Mouse (Mus musculus): ENCODE data around the gene Plxnc1. TPM values are rescaled to one million over a fixed set of nuclear protein-coding genes. Genes with fewer than 3 reads are reported as not detected.

The Plxnc1 gene
- polyA plus RNA-seq, 1 experiment from 2014 or later: 3.7 TPM

DNA sequence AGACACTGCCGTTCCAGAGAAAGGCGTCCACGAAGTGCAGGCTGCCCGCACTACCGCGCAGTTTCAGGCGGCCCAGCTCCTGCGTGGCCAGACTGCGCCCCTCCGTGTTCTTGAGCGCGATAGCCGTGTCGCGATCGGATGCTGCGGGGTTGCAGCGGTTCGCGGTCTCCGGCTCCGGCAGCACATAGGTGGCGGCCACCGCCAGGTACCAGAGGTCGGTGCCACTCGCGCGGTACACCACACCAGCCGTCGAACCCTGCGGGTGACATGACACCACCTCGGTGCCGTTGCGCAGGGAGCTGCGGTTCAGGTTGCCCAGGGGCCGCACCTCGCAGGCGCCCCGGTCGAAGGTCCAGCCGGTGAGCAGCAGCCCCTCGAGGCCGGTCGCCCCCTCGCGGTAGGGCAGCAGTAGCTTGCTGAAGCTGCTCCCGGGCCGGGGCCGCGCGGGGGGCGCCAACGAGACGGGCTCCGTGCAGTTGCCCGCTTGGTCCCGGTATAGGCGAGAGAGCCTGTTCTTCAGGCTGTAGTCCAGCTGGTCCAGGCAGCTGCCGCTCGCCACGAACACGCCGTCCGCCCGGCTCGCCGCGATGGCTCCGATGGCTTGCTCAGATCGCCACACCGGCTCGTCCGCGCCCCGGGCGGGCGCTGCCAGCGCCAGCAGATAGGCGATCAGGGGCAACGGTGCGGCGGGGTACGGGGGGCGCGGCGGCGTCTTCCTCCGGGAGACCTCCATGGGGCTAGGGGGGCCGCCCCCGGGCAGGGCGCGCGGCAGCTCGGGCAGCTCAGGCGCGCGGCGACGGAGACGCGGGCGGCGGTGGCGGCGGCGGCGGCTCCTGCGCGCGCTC lies 567 bp downstream of the Plxnc1 start:
- Histone ChIP-seq H3K9me3 (ENCODE audit: control insufficient read depth, low read length) (no peaks in the 10 kb centered on the region), H3K4me2 (ENCODE audit: low read depth, low read length) (peak overlapping the region; percentile 97), H3K4me3 (ENCODE audit: low read depth, low read length) (peak overlapping the region; percentile 74), H3K9ac (ENCODE audit: low read depth, low read length) (peak overlapping the region; percentile 74), H3K27me3 (replicated peaks; ENCODE audit: control insufficient read depth, insufficient read depth, low read length) (peaks cover 46% of the 10 kb centered on the region), H3K4me1 (ENCODE audit: control insufficient read depth, insufficient read depth, low read length) (peaks cover 7% of the 10 kb centered on the region; the same call in 1 of the 2 replicates), H3K36me3 (ENCODE audit: control insufficient read depth, insufficient read depth, low read length) (no peaks in the 10 kb centered on the region), H3K27ac (replicated peaks; ENCODE audit: low read depth, low read length) (no peak overlapping the region)
- DNase-seq (ENCODE audit: low spot score) (peak; percentile 48), ATAC-seq (ENCODE audit: low read depth) (peak; percentile 17)
- WGBS: 0% methylated on average over 45 of the region's 110 CpGs

GRCm38 (mm10) chr10:94943401-94943845 lies 1.2 kb downstream of the Plxnc1 start:
- no peaks in the 10 kb centered on the region for H3K36me3 ChIP-seq (ENCODE audit: control insufficient read depth, insufficient read depth, low read length)
- WGBS: under 1% methylated on average over 21 of the region's 26 CpGs
- peak overlapping the region; percentile 97 for H3K4me2 ChIP-seq (ENCODE audit: low read depth, low read length)
- peak overlapping the region; percentile 74 for H3K4me3 ChIP-seq (ENCODE audit: low read depth, low read length)
- H3K9ac ChIP-seq (ENCODE audit: low read depth, low read length): peak overlapping the region; percentile 74
- peaks cover 46% of the 10 kb centered on the region for H3K27me3 ChIP-seq (replicated peaks; ENCODE audit: control insufficient read depth, insufficient read depth, low read length)
- peak; percentile 6; the same call in 1 of the 2 replicates for ATAC-seq (ENCODE audit: low read depth)
- H3K9me3 ChIP-seq (ENCODE audit: control insufficient read depth, low read length): no peaks in the 10 kb centered on the region
- peak; percentile 36 for DNase-seq (ENCODE audit: low spot score)
- peaks cover 7% of the 10 kb centered on the region; the same call in 1 of the 2 replicates for H3K4me1 ChIP-seq (ENCODE audit: control insufficient read depth, insufficient read depth, low read length)
- H3K27ac ChIP-seq (replicated peaks; ENCODE audit: low read depth, low read length): no peak overlapping the region

GRCm38 (mm10) chr10:94942449-94943041 lies 2.1 kb downstream of the Plxnc1 start:
- H3K36me3 ChIP-seq (ENCODE audit: control insufficient read depth, insufficient read depth, low read length): no peaks in the 10 kb centered on the region
- peaks cover 7% of the 10 kb centered on the region; the same call in 1 of the 2 replicates for H3K4me1 ChIP-seq (ENCODE audit: control insufficient read depth, insufficient read depth, low read length)
- peak overlapping the region; percentile 74 for H3K9ac ChIP-seq (ENCODE audit: low read depth, low read length)
- DNase-seq (ENCODE audit: low spot score) (peak; percentile 53), ATAC-seq (ENCODE audit: low read depth) (peak; percentile 17; the same call in 1 of the 2 replicates)
- H3K27ac ChIP-seq (replicated peaks; ENCODE audit: low read depth, low read length): no peak overlapping the region
- peak overlapping the region; percentile 97 for H3K4me2 ChIP-seq (ENCODE audit: low read depth, low read length)
- WGBS: 4% methylated on average over 16 of the region's 17 CpGs
- peak overlapping the region; percentile 74 for H3K4me3 ChIP-seq (ENCODE audit: low read depth, low read length)
- no peaks in the 10 kb centered on the region for H3K9me3 ChIP-seq (ENCODE audit: control insufficient read depth, low read length)
- peaks cover 46% of the 10 kb centered on the region for H3K27me3 ChIP-seq (replicated peaks; ENCODE audit: control insufficient read depth, insufficient read depth, low read length)

DNA sequence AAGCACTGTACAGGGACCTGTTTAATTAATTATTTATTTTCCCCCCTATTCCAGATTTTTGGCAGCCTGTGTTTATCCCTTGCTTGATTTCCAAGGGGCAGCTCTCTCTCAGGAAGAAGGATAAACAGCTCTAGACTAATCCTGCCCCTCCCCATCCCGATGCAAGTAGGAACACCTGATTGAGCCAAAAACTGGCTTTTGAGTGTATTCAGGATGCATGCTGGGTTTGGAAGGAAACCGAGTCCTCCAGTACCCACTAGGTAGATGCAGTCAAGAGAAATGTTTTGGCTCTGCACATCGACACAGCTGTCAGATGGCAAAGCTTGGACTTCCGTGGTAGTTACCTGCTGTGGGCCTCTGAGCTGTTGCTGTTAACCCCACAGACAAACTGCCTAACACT lies 3.1 kb downstream of the Plxnc1 start:
- Histone ChIP-seq H3K27ac (replicated peaks; ENCODE audit: low read depth, low read length) (no peak overlapping the region), H3K27me3 (replicated peaks; ENCODE audit: control insufficient read depth, insufficient read depth, low read length) (peaks cover 46% of the 10 kb centered on the region), H3K4me3 (ENCODE audit: low read depth, low read length) (0 out of 2 replicates have a peak overlapping the region, but pooled peaks have one; percentile 74), H3K9ac (ENCODE audit: low read depth, low read length) (no peak overlapping the region), H3K9me3 (ENCODE audit: control insufficient read depth, low read length) (no peaks in the 10 kb centered on the region), H3K36me3 (ENCODE audit: control insufficient read depth, insufficient read depth, low read length) (no peaks in the 10 kb centered on the region), H3K4me2 (ENCODE audit: low read depth, low read length) (peak overlapping the region; percentile 97), H3K4me1 (ENCODE audit: control insufficient read depth, insufficient read depth, low read length) (peaks cover 7% of the 10 kb centered on the region; the same call in 1 of the 2 replicates)
- no peak for DNase-seq (ENCODE audit: low spot score)
- no peak for ATAC-seq (ENCODE audit: low read depth)
- WGBS: 15% methylated on average over 4 of the region's 4 CpGs

GRCm38 (mm10) chr10:94940786-94941185 lies 3.8 kb downstream of the Plxnc1 start:
- DNase-seq (ENCODE audit: low spot score) (no peak), ATAC-seq (ENCODE audit: low read depth) (no peak)
- Histone ChIP-seq H3K27me3 (replicated peaks; ENCODE audit: control insufficient read depth, insufficient read depth, low read length) (peaks cover 39% of the 10 kb centered on the region), H3K9ac (ENCODE audit: low read depth, low read length) (no peak overlapping the region), H3K9me3 (ENCODE audit: control insufficient read depth, low read length) (no peaks in the 10 kb centered on the region), H3K27ac (replicated peaks; ENCODE audit: low read depth, low read length) (no peak overlapping the region), H3K36me3 (ENCODE audit: control insufficient read depth, insufficient read depth, low read length) (no peaks in the 10 kb centered on the region), H3K4me1 (ENCODE audit: control insufficient read depth, insufficient read depth, low read length) (peaks cover 7% of the 10 kb centered on the region; the same call in 1 of the 2 replicates), H3K4me3 (ENCODE audit: low read depth, low read length) (no peak overlapping the region), H3K4me2 (ENCODE audit: low read depth, low read length) (no peak overlapping the region)
- 16% methylated on average over 7 of the region's 7 CpGs for WGBS

DNA sequence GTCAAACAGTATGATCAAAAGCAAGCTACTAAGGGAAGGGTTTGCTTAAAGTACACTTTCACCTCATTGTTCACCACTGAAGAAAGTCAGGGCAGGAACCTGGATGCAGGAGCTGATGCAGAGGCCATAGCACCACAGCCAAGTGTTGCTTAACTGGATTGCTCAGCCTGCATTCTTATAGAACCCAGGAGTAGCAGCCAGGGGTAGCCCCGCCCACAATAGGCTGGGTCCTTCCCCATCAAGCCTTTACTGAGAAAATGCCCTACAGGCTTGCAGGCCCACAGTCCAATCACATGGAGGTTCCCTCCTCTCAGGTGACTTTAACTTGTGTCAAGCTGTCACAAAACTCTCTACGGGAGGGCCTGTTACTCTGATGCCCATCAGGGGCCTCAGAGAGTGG lies 4.6 kb downstream of the Plxnc1 start:
- H3K4me3 ChIP-seq (ENCODE audit: low read depth, low read length): no peak overlapping the region
- 37% methylated on average over 2 of the region's 2 CpGs for WGBS
- DNase-seq (ENCODE audit: low spot score) (peak; percentile 44), ATAC-seq (ENCODE audit: low read depth) (no peak)
- H3K4me2 ChIP-seq (ENCODE audit: low read depth, low read length): no peak overlapping the region
- H3K27ac ChIP-seq (replicated peaks; ENCODE audit: low read depth, low read length): no peak overlapping the region
- no peak overlapping the region for H3K9ac ChIP-seq (ENCODE audit: low read depth, low read length)
- peaks cover 32% of the 10 kb centered on the region for H3K27me3 ChIP-seq (replicated peaks; ENCODE audit: control insufficient read depth, insufficient read depth, low read length)
- peaks cover 7% of the 10 kb centered on the region; the same call in 1 of the 2 replicates for H3K4me1 ChIP-seq (ENCODE audit: control insufficient read depth, insufficient read depth, low read length)
- no peaks in the 10 kb centered on the region for H3K36me3 ChIP-seq (ENCODE audit: control insufficient read depth, insufficient read depth, low read length)
- no peaks in the 10 kb centered on the region for H3K9me3 ChIP-seq (ENCODE audit: control insufficient read depth, low read length)

GRCm38 (mm10) chr10:94938899-94939298 lies 5.7 kb downstream of the Plxnc1 start:
- peaks cover 7% of the 10 kb centered on the region; the same call in 1 of the 2 replicates for H3K4me1 ChIP-seq (ENCODE audit: control insufficient read depth, insufficient read depth, low read length)
- 86% methylated on average over 2 of the region's 2 CpGs for WGBS
- H3K4me3 ChIP-seq (ENCODE audit: low read depth, low read length): no peak overlapping the region
- H3K9ac ChIP-seq (ENCODE audit: low read depth, low read length): no peak overlapping the region
- H3K4me2 ChIP-seq (ENCODE audit: low read depth, low read length): no peak overlapping the region
- H3K36me3 ChIP-seq (ENCODE audit: control insufficient read depth, insufficient read depth, low read length): no peaks in the 10 kb centered on the region
- H3K9me3 ChIP-seq (ENCODE audit: control insufficient read depth, low read length): no peaks in the 10 kb centered on the region
- ATAC-seq (ENCODE audit: low read depth) (no peak), DNase-seq (ENCODE audit: low spot score) (no peak)
- no peak overlapping the region for H3K27ac ChIP-seq (replicated peaks; ENCODE audit: low read depth, low read length)
- peaks cover 31% of the 10 kb centered on the region for H3K27me3 ChIP-seq (replicated peaks; ENCODE audit: control insufficient read depth, insufficient read depth, low read length)

GRCm38 (mm10) chr10:94938320-94938719 lies 6.3 kb downstream of the Plxnc1 start:
- peaks cover 31% of the 10 kb centered on the region for H3K27me3 ChIP-seq (replicated peaks; ENCODE audit: control insufficient read depth, insufficient read depth, low read length)
- no peaks in the 10 kb centered on the region for H3K36me3 ChIP-seq (ENCODE audit: control insufficient read depth, insufficient read depth, low read length)
- no peak overlapping the region for H3K27ac ChIP-seq (replicated peaks; ENCODE audit: low read depth, low read length)
- no peak overlapping the region for H3K4me2 ChIP-seq (ENCODE audit: low read depth, low read length)
- no peak for ATAC-seq (ENCODE audit: low read depth)
- H3K9ac ChIP-seq (ENCODE audit: low read depth, low read length): no peak overlapping the region
- WGBS: 86% methylated on average over 6 of the region's 6 CpGs
- no peak overlapping the region for H3K4me3 ChIP-seq (ENCODE audit: low read depth, low read length)
- no peaks in the 10 kb centered on the region for H3K9me3 ChIP-seq (ENCODE audit: control insufficient read depth, low read length)
- no peak for DNase-seq (ENCODE audit: low spot score)
- H3K4me1 ChIP-seq (ENCODE audit: control insufficient read depth, insufficient read depth, low read length): peaks cover 7% of the 10 kb centered on the region; the same call in 1 of the 2 replicates

Measured in embryonic facial prominence, embryonic 14.5 days (tissue).